Mouse (Mus musculus): ENCODE measurements around the gene Gm10912. TPM values are rescaled to one million over a fixed set of nuclear protein-coding genes. Genes with fewer than 3 reads are reported as not detected.

Gm10912 gene
- polyA plus RNA-seq, 1 experiment from 2014 or later: not detected

DNA sequence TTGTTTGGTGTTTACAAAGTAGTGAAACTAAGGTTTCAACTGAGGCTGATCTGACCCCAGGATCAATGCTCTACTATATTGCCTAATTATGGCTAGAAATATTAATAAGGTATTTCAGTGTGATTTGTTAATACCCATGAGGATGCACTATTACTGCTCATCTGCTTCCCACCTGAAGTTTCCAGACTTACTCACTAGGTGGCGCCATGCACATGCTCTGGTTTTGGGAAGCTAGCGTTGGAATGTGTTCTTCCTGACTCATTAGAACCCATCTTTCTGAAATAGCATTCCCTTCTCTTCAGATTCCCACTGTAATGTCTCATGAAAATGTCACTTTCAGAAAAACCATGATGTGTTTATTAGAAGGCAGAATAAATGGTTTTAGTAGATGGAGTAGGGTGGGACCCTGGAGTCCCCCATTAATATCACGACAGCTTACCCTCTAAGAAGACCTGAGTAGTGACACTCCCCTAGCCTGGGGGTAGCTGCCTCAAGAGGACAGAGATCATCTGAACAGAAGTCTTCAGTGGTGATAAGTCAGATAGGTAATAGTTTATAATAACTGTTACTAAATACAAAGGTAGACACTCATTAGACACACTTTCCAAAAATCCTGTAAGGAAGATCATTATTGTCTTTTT lies 30.7 kb upstream of the Gm10912 start:
- Histone ChIP-seq H3K9ac (ENCODE audit: low read length) (no peak overlapping the region), H3K27me3 (replicated peaks; ENCODE audit: control insufficient read depth, insufficient read depth, low read length) (no peaks in the 10 kb centered on the region), H3K27ac (ENCODE audit: low read depth) (no peak overlapping the region), H3K4me3 (ENCODE audit: low read depth, low read length) (no peak overlapping the region), H3K9me3 (ENCODE audit: control insufficient read depth, low read length) (no peaks in the 10 kb centered on the region), H3K4me2 (ENCODE audit: low read length) (no peak overlapping the region), H3K4me1 (replicated peaks; ENCODE audit: control insufficient read depth, insufficient read depth, low read length) (peaks cover under 1% of the 10 kb centered on the region; the same call in 1 of the 2 replicates), H3K36me3 (ENCODE audit: control insufficient read depth, insufficient read depth, low read length) (peaks cover 62% of the 10 kb centered on the region)
- ATAC-seq (replicated peaks; ENCODE audit: low FRiP score, low TSS enrichment, low read depth) (no peak; the same call in 1 of the 2 replicates), DNase-seq (ENCODE audit: low spot score) (peak; percentile 77)
- 30% methylated on average over 3 of the region's 3 CpGs for WGBS

DNA sequence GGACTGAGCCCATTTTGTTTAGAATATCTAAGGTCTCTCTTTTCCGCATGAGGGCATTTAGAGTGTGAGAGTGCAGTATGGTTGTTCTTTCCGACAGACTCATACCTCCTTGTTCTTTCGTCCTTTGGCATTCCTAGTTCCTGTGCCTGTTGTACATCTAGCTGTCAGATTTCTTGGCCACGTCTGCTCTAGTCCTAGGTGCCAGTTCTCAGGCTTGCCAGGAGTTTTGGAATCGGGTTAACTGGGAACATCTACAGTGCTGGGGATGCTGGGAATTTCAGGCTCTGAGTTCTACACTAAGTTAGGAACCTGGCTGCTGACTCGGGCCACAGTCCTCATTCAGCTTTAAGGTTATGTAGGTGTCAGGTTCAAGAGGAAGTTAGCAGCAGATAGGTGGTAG lies 30.0 kb upstream of the Gm10912 start:
- H3K4me3 ChIP-seq (ENCODE audit: low read depth, low read length): no peak overlapping the region
- H3K27me3 ChIP-seq (replicated peaks; ENCODE audit: control insufficient read depth, insufficient read depth, low read length): no peaks in the 10 kb centered on the region
- peaks cover 69% of the 10 kb centered on the region for H3K36me3 ChIP-seq (ENCODE audit: control insufficient read depth, insufficient read depth, low read length)
- no peak overlapping the region for H3K9ac ChIP-seq (ENCODE audit: low read length)
- no peak for ATAC-seq (replicated peaks; ENCODE audit: low FRiP score, low TSS enrichment, low read depth)
- H3K4me2 ChIP-seq (ENCODE audit: low read length): no peak overlapping the region
- WGBS: 79% methylated on average over 6 of the region's 6 CpGs
- H3K4me1 ChIP-seq (replicated peaks; ENCODE audit: control insufficient read depth, insufficient read depth, low read length): no peaks in the 10 kb centered on the region; the same call in 1 of the 2 replicates
- H3K9me3 ChIP-seq (ENCODE audit: control insufficient read depth, low read length): no peaks in the 10 kb centered on the region
- H3K27ac ChIP-seq (ENCODE audit: low read depth): no peak overlapping the region
- DNase-seq (ENCODE audit: low spot score): no peak

DNA sequence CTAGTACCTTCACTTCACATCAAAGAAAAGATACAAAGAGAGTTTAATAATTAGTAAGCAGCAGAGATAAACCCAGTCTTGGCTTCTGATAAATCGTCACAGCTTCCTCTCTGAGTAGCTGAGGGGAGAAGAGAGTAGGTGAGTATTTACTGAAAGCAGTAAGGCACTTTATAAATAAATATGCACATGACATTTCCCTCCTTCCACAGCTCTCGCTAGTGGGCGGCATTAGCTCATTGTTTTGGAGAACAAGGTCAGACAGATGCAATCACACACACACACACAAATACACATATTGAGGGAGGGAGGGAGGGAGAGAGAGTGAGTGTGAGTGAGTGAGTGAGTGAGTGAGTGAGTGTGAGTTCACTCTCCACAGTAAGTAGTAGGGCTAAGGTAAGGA lies 29.3 kb upstream of the Gm10912 start:
- Histone ChIP-seq H3K4me3 (ENCODE audit: low read depth, low read length) (no peak overlapping the region), H3K36me3 (ENCODE audit: control insufficient read depth, insufficient read depth, low read length) (peaks cover 68% of the 10 kb centered on the region), H3K27ac (ENCODE audit: low read depth) (no peak overlapping the region), H3K9ac (ENCODE audit: low read length) (no peak overlapping the region), H3K27me3 (replicated peaks; ENCODE audit: control insufficient read depth, insufficient read depth, low read length) (no peaks in the 10 kb centered on the region), H3K9me3 (ENCODE audit: control insufficient read depth, low read length) (no peaks in the 10 kb centered on the region), H3K4me2 (ENCODE audit: low read length) (no peak overlapping the region), H3K4me1 (replicated peaks; ENCODE audit: control insufficient read depth, insufficient read depth, low read length) (no peaks in the 10 kb centered on the region; the same call in 1 of the 2 replicates)
- WGBS: 64% methylated on average over 3 of the region's 3 CpGs
- no peak for ATAC-seq (replicated peaks; ENCODE audit: low FRiP score, low TSS enrichment, low read depth)
- DNase-seq (ENCODE audit: low spot score): no peak

DNA sequence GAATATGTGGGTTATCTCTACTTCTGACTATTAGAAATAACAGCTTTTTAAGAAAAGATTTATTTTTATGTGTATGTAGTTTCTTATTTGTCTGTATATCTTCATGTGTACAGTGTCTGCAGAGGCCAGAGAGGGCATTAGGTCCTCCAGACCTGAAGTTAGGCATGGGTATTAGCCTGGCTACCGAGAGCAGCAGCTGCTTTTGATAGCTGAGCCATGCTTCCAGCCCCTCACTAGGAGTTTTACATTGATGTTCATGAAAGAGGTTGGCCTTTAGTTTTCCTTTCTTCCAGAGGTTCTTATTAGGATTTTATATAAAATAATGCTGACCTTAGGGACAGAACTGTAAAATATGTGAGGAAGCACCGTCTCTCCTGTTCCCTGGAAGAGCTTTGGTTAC lies 27.4 kb upstream of the Gm10912 start:
- whole genome bisulfite sequencing: 87% methylated on average over 2 of the region's 2 CpGs
- ATAC-seq (replicated peaks; ENCODE audit: low FRiP score, low TSS enrichment, low read depth) (no peak), DNase-seq (ENCODE audit: low spot score) (no peak)
- Histone ChIP-seq H3K4me3 (ENCODE audit: low read depth, low read length) (no peak overlapping the region), H3K27ac (ENCODE audit: low read depth) (no peak overlapping the region), H3K27me3 (replicated peaks; ENCODE audit: control insufficient read depth, insufficient read depth, low read length) (no peaks in the 10 kb centered on the region), H3K9me3 (ENCODE audit: control insufficient read depth, low read length) (no peaks in the 10 kb centered on the region), H3K36me3 (ENCODE audit: control insufficient read depth, insufficient read depth, low read length) (peaks cover 68% of the 10 kb centered on the region), H3K9ac (ENCODE audit: low read length) (no peak overlapping the region), H3K4me2 (ENCODE audit: low read length) (no peak overlapping the region), H3K4me1 (replicated peaks; ENCODE audit: control insufficient read depth, insufficient read depth, low read length) (no peaks in the 10 kb centered on the region; the same call in 1 of the 2 replicates)

GRCm38 (mm10) chr2:104041632-104042031 lies 24.0 kb upstream of the Gm10912 start:
- no peak for DNase-seq (ENCODE audit: low spot score)
- 79% methylated on average over 5 of the region's 5 CpGs for WGBS

DNA sequence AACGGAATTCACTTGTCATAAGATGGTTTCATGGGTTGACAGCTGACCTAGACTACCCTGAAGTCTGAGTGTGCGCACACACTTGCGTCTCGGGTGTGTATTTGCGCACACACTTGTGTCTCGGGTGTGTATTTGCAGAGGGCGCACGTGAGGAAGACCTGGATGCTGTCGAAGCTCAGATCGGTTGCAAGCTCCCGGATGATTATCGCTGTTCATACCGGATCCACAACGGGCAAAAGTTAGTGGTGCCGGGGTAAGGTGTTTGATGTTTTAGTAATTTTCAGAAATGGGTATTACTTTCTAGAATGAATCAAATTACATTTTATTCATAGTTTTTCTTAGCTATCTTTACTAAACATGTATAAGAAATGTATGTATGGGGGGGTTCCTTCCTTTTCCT lies 22.9 kb upstream of the Gm10912 start:
- 93% methylated on average over 15 of the region's 15 CpGs for WGBS
- no peaks in the 10 kb centered on the region for H3K27me3 ChIP-seq (replicated peaks; ENCODE audit: control insufficient read depth, insufficient read depth, low read length)
- DNase-seq (ENCODE audit: low spot score): no peak
- H3K4me2 ChIP-seq (ENCODE audit: low read length): no peak overlapping the region
- H3K27ac ChIP-seq (ENCODE audit: low read depth): no peak overlapping the region
- ATAC-seq (replicated peaks; ENCODE audit: low FRiP score, low TSS enrichment, low read depth): no peak
- peaks cover 52% of the 10 kb centered on the region for H3K36me3 ChIP-seq (ENCODE audit: control insufficient read depth, insufficient read depth, low read length)
- no peak overlapping the region for H3K9ac ChIP-seq (ENCODE audit: low read length)
- H3K9me3 ChIP-seq (ENCODE audit: control insufficient read depth, low read length): no peaks in the 10 kb centered on the region
- no peaks in the 10 kb centered on the region for H3K4me1 ChIP-seq (replicated peaks; ENCODE audit: control insufficient read depth, insufficient read depth, low read length)
- H3K4me3 ChIP-seq (ENCODE audit: low read depth, low read length): no peak overlapping the region

More at GRCm38 (mm10) chr2:104041632-104042031, 24.0 kb upstream of the Gm10912 start:
- no peaks in the 10 kb centered on the region for H3K9me3 ChIP-seq (ENCODE audit: control insufficient read depth, low read length)
- ATAC-seq (replicated peaks; ENCODE audit: low FRiP score, low TSS enrichment, low read depth): no peak
- peaks cover 58% of the 10 kb centered on the region for H3K36me3 ChIP-seq (ENCODE audit: control insufficient read depth, insufficient read depth, low read length)
- H3K27ac ChIP-seq (ENCODE audit: low read depth): no peak overlapping the region
- no peak overlapping the region for H3K4me2 ChIP-seq (ENCODE audit: low read length)
- H3K9ac ChIP-seq (ENCODE audit: low read length): no peak overlapping the region
- H3K4me3 ChIP-seq (ENCODE audit: low read depth, low read length): no peak overlapping the region
- no peaks in the 10 kb centered on the region for H3K27me3 ChIP-seq (replicated peaks; ENCODE audit: control insufficient read depth, insufficient read depth, low read length)
- no peaks in the 10 kb centered on the region for H3K4me1 ChIP-seq (replicated peaks; ENCODE audit: control insufficient read depth, insufficient read depth, low read length)

DNA sequence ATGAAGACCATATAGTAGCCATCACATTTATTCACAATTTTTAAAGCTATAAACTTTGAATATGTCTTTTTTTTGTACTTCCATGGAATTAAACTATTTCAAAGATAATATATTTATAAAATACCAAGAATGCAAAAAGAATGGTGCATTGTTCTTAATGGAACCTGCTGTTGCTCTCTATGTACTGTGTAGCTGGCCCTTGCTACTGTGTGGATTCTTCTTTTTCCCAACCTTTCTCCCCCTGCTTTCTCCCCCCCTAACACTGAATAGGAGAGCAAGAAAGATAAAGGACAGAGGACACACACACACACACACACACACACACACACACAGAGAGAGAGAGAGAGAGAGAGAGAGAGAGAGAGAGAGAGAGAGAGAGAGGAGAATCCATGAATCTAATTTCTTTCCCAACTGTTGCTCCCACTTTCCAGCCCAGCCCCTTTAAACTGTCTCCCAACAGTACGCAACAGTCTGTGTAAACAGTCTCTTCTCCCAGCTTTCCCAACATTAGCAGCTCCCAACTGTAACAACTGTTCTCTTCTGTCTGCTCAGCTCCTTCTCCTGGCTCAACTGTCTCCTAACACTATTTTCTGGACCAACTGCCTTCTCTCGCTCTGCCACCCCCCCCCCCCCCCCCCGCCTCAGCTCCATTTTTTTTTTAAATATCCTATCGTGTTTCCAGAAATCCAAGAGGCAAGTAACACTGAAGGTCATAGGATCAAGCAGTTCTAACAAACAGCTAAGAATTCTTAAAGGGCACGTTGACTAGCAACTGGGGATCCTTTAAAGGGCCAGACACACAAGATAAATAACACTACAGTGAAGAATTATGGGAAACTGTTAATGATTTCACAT lies 21.8 kb upstream of the Gm10912 start:
- Histone ChIP-seq H3K4me2 (ENCODE audit: low read length) (no peak overlapping the region), H3K36me3 (ENCODE audit: control insufficient read depth, insufficient read depth, low read length) (peaks cover 61% of the 10 kb centered on the region), H3K27me3 (replicated peaks; ENCODE audit: control insufficient read depth, insufficient read depth, low read length) (no peaks in the 10 kb centered on the region), H3K9ac (ENCODE audit: low read length) (no peak overlapping the region), H3K4me3 (ENCODE audit: low read depth, low read length) (no peak overlapping the region), H3K4me1 (replicated peaks; ENCODE audit: control insufficient read depth, insufficient read depth, low read length) (no peaks in the 10 kb centered on the region), H3K9me3 (ENCODE audit: control insufficient read depth, low read length) (no peaks in the 10 kb centered on the region), H3K27ac (ENCODE audit: low read depth) (no peak overlapping the region)
- 36% methylated on average over 5 of the region's 5 CpGs for WGBS
- no peak for ATAC-seq (replicated peaks; ENCODE audit: low FRiP score, low TSS enrichment, low read depth)
- DNase-seq (ENCODE audit: low spot score): no peak

DNA sequence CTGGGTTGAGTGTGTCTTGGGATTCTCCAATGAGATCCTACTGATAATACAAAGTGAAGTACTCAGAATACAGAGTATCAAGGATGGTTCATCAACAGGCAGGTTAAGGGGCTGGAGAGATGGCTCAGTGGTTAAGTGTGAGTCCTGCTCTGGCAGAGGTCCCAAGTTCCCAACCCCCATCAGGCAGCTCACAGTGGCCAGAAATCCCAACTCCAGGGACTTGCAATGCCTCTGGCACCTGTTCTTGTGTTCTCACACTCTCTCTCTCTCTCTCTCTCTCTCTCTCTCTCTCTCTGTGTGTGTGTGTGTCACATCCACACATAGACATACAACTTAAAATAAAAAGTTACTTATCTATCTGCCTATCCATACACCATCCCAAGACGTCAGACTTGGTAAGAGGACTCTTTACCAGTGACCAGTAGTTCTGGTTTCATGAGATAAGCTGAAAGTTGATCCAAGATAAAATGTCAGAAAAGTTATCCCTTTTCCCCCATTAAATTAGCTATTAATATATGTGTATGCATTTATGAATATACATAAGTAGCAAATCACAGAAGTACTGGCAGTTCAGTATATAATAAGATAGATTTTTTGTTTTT lies 21.0 kb upstream of the Gm10912 start:
- Histone ChIP-seq H3K36me3 (ENCODE audit: control insufficient read depth, insufficient read depth, low read length) (peaks cover 60% of the 10 kb centered on the region), H3K9me3 (ENCODE audit: control insufficient read depth, low read length) (no peaks in the 10 kb centered on the region), H3K4me3 (ENCODE audit: low read depth, low read length) (no peak overlapping the region), H3K9ac (ENCODE audit: low read length) (no peak overlapping the region), H3K27ac (ENCODE audit: low read depth) (no peak overlapping the region), H3K27me3 (replicated peaks; ENCODE audit: control insufficient read depth, insufficient read depth, low read length) (no peaks in the 10 kb centered on the region), H3K4me2 (ENCODE audit: low read length) (no peak overlapping the region), H3K4me1 (replicated peaks; ENCODE audit: control insufficient read depth, insufficient read depth, low read length) (no peaks in the 10 kb centered on the region)
- ATAC-seq (replicated peaks; ENCODE audit: low FRiP score, low TSS enrichment, low read depth): no peak
- DNase-seq (ENCODE audit: low spot score): no peak
- WGBS: 68% methylated on average over 1 of the region's 1 CpGs
